Mouse (Mus musculus) liver, embryonic 12.5 days (tissue): ENCODE measurements around the gene Adap2. TPM values are rescaled to one million over a fixed set of nuclear protein-coding genes. Genes with fewer than 3 reads are reported as not detected.
A peak's percentile ranks its signal among the peaks of the same experiment; 100 is the strongest.

ENCODE experiments used
- ATAC-seq: fragments of 200-750 bp; cut with Nextera tagmentation; 2 replicates; pipeline ENCODE4 v1.8.0; 2017; ENCODE audit warnings: moderate number of reproducible peaks, mild to moderate bottlenecking, moderate library complexity
- H3K27ac ChIP-seq: fragments of 300-500 bp; sonication (generic); 2 replicates; pipeline ENCODE4 v1.5.1; 2016; ENCODE audit warnings: mild to moderate bottlenecking
- H3K27me3 ChIP-seq: fragments of 300-500 bp; sonication (generic); replicated peaks from 2 replicates; pipeline ENCODE4 v1.6.1; 2016; ENCODE audit warnings: mild to moderate bottlenecking, moderate library complexity
- H3K36me3 ChIP-seq: fragments of 300-500 bp; sonication (generic); 2 replicates; pipeline ENCODE4 v1.6.1; 2016; ENCODE audit warnings: mild to moderate bottlenecking, moderate library complexity
- H3K4me1 ChIP-seq: fragments of 300-500 bp; sonication (generic); 2 replicates; pipeline ENCODE4 v1.6.1; 2016
- H3K4me2 ChIP-seq: fragments of 300-500 bp; sonication (generic); 2 replicates; pipeline ENCODE4 v1.6.1; 2016; ENCODE audit warnings: mild to moderate bottlenecking, moderate library complexity
- H3K4me3 ChIP-seq: fragments of 300-500 bp; sonication (generic); 2 replicates; pipeline ENCODE4 v1.5.1; 2016; ENCODE audit warnings: mild to moderate bottlenecking, moderate library complexity
- H3K9ac ChIP-seq: fragments of 300-500 bp; sonication (generic); 2 replicates; pipeline ENCODE4 v1.6.1; 2016; ENCODE audit warnings: mild to moderate bottlenecking, moderate library complexity
- H3K9me3 ChIP-seq: fragments of 300-500 bp; sonication (generic); replicated peaks from 2 replicates; pipeline ENCODE4 v1.6.1; 2016; ENCODE audit warnings: mild to moderate bottlenecking, moderate library complexity
- WGBS: fragments of 180-500 bp; shearing (Covaris S2); methylation state at CpG from one replicate; pipeline ENCODE4 v1.1.7; 2016; ENCODE audit not compliant: insufficient replicate concordance; 5-methylcytosine and 5-hydroxymethylcytosine counted together
- polyA plus RNA-seq: library from polyadenylated mRNA; unstranded; fragments of >200 nt; fragmentation: Nextera tagmentation; extraction: Ambion mirVana; gene quantifications from 2 replicates; pipeline ENCODE4 v1.2.1, GENCODE M21; 2016

Gene Adap2
- polyA plus RNA-seq, 1 experiment from 2014 or later: 2.7 TPM

DNA sequence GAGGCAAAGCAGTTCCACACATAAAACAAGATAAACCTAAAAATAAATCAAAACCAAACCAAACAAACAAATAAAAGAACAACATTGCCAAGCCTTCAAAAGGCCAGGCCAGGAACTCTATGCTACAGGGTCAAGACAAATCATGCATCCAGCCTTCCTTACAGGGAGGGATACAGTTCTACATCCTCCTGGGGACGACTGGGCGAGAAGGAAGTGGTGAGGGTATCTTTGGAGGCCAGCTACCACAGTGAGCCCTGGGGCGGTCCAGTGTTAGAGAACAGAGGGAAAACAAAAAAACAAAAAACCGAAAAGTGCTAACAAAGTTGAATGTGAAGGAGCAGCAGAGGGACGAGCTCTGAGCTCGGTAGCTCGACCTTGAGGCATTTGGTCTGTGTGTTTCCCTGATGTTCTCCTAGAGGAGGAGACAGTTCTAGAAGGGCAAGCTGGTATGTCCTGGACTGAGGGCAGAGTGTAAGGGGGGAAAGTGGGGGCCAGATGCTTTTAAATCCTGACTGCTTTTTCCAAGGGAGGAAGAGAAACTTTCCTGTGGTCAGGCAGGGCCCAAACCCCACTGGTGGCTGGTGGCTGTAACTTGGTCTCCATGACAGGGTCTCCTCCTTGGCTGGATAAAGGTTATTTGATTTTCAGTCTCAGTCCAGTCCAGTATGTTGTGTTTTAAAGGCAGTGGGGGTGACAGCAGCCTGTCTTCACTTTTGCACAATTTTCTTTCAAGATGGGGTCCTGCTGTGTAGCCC lies 9.6 kb downstream of the Adap2 start:
- H3K9me3 ChIP-seq: no peaks in the 10 kb centered on the region
- H3K36me3 ChIP-seq: no peaks in the 10 kb centered on the region; the same call in 1 of the 2 replicates
- 0 out of 2 replicates have a peak, but pooled peaks cover 4% of the 10 kb centered on the region for H3K27me3 ChIP-seq
- H3K27ac ChIP-seq: no peak overlapping the region
- no peaks in the 10 kb centered on the region for H3K4me1 ChIP-seq
- no peak overlapping the region for H3K4me3 ChIP-seq
- H3K4me2 ChIP-seq: no peak overlapping the region
- no peak for ATAC-seq
- 23% methylated on average over 7 of the region's 7 CpGs for WGBS
- H3K9ac ChIP-seq: no peak overlapping the region

- ATAC-seq: no peak
- WGBS: 60% methylated on average over 2 of the region's 2 CpGs
- 0 out of 2 replicates have a peak, but pooled peaks cover 4% of the 10 kb centered on the region for H3K27me3 ChIP-seq
Observed at GRCm38 (mm10) chr11:80164224-80164623, 10.3 kb downstream of the Adap2 start.

GRCm38 (mm10) chr11:80168121-80168520 lies 14.2 kb downstream of the Adap2 start:
- 77% methylated on average over 9 of the region's 9 CpGs for WGBS
- Histone ChIP-seq H3K4me1 (no peaks in the 10 kb centered on the region), H3K9ac (no peak overlapping the region), H3K9me3 (no peaks in the 10 kb centered on the region), H3K27me3 (peaks cover 5% of the 10 kb centered on the region; the same call in 1 of the 2 replicates), H3K4me2 (no peak overlapping the region), H3K4me3 (no peak overlapping the region), H3K36me3 (no peaks in the 10 kb centered on the region; the same call in 1 of the 2 replicates), H3K27ac (no peak overlapping the region)
- no peak for ATAC-seq

More at GRCm38 (mm10) chr11:80164224-80164623, 10.3 kb downstream of the Adap2 start:
- H3K9ac ChIP-seq: no peak overlapping the region
- no peak overlapping the region for H3K27ac ChIP-seq
- no peak overlapping the region for H3K4me2 ChIP-seq
- no peaks in the 10 kb centered on the region for H3K9me3 ChIP-seq
- H3K36me3 ChIP-seq: no peaks in the 10 kb centered on the region; the same call in 1 of the 2 replicates
- H3K4me3 ChIP-seq: no peak overlapping the region
- no peaks in the 10 kb centered on the region for H3K4me1 ChIP-seq

- Histone ChIP-seq H3K9me3 (no peaks in the 10 kb centered on the region), H3K9ac (no peak overlapping the region), H3K4me3 (no peak overlapping the region), H3K4me2 (no peak overlapping the region), H3K27me3 (peaks cover 7% of the 10 kb centered on the region; the same call in 1 of the 2 replicates), H3K36me3 (no peaks in the 10 kb centered on the region; the same call in 1 of the 2 replicates), H3K27ac (no peak overlapping the region), H3K4me1 (no peaks in the 10 kb centered on the region)
- WGBS: 53% methylated on average over 4 of the region's 4 CpGs
- ATAC-seq: no peak
Observed at GRCm38 (mm10) chr11:80168611-80169249, 14.8 kb downstream of the Adap2 start.

- H3K4me3 ChIP-seq: no peak overlapping the region
- no peaks in the 10 kb centered on the region; the same call in 1 of the 2 replicates for H3K36me3 ChIP-seq
- H3K9ac ChIP-seq: no peak overlapping the region
- ATAC-seq: no peak
- H3K9me3 ChIP-seq: no peaks in the 10 kb centered on the region
- H3K27me3 ChIP-seq: peaks cover 7% of the 10 kb centered on the region; the same call in 1 of the 2 replicates
- H3K27ac ChIP-seq: no peak overlapping the region
- H3K4me1 ChIP-seq: no peaks in the 10 kb centered on the region
- WGBS: 47% methylated on average over 3 of the region's 3 CpGs
- H3K4me2 ChIP-seq: no peak overlapping the region
Observed at GRCm38 (mm10) chr11:80169629-80170028, 15.7 kb downstream of the Adap2 start.

DNA sequence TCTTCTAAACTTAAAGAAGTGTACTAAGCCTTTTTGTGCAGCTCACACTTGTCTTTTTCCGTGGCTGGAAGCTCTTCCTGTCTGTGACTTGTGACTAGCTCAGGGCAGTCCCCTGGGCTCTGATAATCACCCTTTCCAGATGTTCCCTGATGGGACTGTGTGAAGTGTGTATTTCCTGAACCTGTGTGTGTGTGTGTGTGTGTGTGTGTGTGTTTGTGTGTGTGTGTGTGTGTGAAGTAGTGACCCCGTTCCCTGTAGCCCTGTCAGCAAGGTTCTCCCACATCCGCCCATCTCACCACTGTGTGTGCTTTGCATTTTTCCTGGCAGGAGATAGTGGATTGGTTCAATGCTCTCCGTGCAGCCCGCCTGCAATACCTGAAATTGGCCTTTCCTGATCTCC lies 16.4 kb downstream of the Adap2 start:
- Histone ChIP-seq H3K9ac (no peak overlapping the region), H3K4me3 (no peak overlapping the region), H3K36me3 (no peaks in the 10 kb centered on the region; the same call in 1 of the 2 replicates), H3K9me3 (no peaks in the 10 kb centered on the region), H3K27me3 (peaks cover 5% of the 10 kb centered on the region; the same call in 1 of the 2 replicates), H3K27ac (no peak overlapping the region), H3K4me2 (no peak overlapping the region), H3K4me1 (no peaks in the 10 kb centered on the region)
- ATAC-seq: no peak
- WGBS: 40% methylated on average over 5 of the region's 5 CpGs

- H3K4me3 ChIP-seq: no peak overlapping the region
- peak; percentile 53 for ATAC-seq
- H3K36me3 ChIP-seq: no peaks in the 10 kb centered on the region
- peaks cover 3% of the 10 kb centered on the region; the same call in 1 of the 2 replicates for H3K27me3 ChIP-seq
- H3K9ac ChIP-seq: no peak overlapping the region
- H3K4me2 ChIP-seq: no peak overlapping the region
- H3K27ac ChIP-seq: no peak overlapping the region
- H3K9me3 ChIP-seq: no peaks in the 10 kb centered on the region
- H3K4me1 ChIP-seq: 0 out of 2 replicates have a peak, but pooled peaks cover under 1% of the 10 kb centered on the region
- WGBS: 53% methylated on average over 4 of the region's 4 CpGs
Observed at GRCm38 (mm10) chr11:80171884-80172283, 18.0 kb downstream of the Adap2 start.

DNA sequence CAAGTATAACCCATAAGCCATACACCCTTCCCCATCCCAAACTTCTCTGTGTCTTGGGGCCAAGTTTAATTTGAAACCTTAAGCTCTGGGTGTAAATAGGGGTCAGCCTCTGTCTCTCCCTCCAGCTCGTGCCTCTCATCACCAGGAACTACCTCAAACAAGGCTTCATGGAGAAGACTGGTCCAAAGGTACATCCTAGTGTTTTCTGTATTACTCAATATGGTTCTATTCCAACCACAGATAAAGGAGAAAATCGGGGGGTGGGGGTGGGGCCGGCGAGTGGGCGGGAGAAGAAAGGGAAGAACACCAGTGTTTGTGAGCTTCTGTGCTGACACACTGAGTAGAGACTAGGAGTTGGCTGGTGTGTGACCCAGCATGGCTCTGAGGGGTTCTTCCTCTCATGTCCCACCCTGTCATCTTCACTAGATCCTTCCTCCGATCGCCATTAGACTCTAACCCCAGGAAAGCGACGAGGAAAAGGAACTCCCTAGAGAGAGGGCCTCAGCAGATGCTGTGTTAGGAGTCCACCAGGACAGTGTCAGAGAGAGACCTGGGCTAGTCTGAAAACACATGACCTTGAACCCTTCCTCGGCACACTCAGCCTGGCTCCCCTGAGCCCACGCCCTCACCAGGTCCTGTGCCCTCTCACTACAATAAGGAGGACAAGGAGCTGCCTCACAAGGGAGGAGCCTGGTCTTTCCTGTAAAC lies 20.2 kb downstream of the Adap2 start:
- H3K27ac ChIP-seq: no peak overlapping the region
- H3K4me1 ChIP-seq: 0 out of 2 replicates have a peak, but pooled peaks cover 4% of the 10 kb centered on the region
- no peak for ATAC-seq

DNA sequence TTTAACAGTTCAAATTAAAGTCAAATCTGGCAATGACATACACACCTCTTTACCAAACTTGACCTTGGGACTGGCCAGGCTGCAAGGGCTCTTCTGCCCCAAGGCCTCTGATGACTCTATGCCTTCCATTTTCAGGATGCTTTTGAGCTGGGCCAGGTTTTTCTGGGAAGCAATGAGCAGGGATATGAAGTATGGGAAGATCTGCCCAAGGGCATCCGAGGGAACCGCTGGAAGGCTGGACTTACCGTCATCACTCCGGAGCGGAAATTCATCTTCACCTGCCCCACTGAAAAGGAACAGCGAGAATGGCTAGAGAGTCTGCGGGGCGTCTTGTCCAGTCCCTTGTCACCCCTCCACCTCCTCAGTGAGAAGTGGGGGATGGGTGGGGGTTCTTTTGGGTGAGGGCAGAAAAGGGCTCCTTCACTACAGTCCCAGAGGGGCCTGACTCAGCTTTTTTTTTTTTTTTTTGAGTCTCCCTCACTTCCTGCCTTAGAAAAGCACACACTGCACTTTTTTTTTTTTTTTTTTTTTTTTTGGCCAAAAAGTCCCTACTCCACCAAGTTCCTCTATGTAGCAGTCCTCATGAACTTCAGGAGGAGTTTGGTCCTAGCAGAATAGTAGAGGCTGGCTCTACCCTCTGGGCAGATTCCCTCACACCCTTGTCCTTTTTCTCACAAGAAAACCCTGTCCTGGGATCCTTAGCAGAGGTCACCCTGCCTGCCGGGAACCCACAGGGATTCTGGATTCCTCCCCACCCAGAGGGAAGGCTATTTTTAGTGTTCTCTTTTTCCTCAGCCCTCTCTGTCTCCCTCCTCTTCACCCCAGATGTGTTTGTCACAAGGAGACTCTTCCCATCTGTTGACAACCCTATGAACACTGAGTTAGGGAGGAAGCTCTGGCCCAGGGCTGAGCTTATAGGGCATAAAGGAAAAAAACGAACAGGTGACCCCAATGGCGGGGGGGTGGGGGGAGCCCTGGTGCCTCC lies 23.3 kb downstream of the Adap2 start:
- no peaks in the 10 kb centered on the region for H3K9me3 ChIP-seq
- no peaks in the 10 kb centered on the region for H3K36me3 ChIP-seq
- 0 out of 2 replicates have a peak overlapping the region, but pooled peaks have one; percentile 5 for H3K27ac ChIP-seq
- 0 out of 2 replicates have a peak, but pooled peaks have one; percentile 8 for ATAC-seq
- peaks cover 3% of the 10 kb centered on the region; the same call in 1 of the 2 replicates for H3K27me3 ChIP-seq
- WGBS: 58% methylated on average over 11 of the region's 11 CpGs
- H3K4me1 ChIP-seq: 0 out of 2 replicates have a peak, but pooled peaks cover 4% of the 10 kb centered on the region
- H3K9ac ChIP-seq: no peak overlapping the region
- no peak overlapping the region for H3K4me2 ChIP-seq
- H3K4me3 ChIP-seq: no peak overlapping the region

More for the DNA sequence above, 20.2 kb downstream of the Adap2 start:
- Histone ChIP-seq H3K9me3 (no peaks in the 10 kb centered on the region), H3K36me3 (no peaks in the 10 kb centered on the region), H3K9ac (no peak overlapping the region), H3K27me3 (peaks cover 3% of the 10 kb centered on the region; the same call in 1 of the 2 replicates), H3K4me2 (no peak overlapping the region), H3K4me3 (no peak overlapping the region)
- WGBS: 62% methylated on average over 11 of the region's 11 CpGs

DNA sequence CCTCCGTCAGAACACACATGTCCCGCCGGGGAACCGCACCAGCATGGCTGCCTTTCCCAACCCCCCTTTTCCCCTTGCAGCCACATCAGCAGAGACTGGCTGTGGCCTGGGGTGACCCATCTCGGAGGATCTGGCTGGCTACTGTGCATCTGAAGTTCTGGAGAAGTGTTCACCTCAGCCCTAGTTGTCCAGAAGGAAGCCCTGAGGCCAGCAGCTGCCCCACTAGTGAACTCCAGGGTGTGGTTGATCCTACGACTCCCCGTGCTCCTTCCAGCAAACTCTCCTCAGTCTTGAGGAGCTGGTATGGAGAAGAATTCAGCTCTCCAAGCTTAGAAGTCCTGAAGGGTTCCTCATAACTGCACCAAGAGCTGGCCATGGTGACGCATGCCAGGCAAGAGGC lies 24.4 kb downstream of the Adap2 start:
- no peak for ATAC-seq
- WGBS: 71% methylated on average over 8 of the region's 8 CpGs

More for the DNA sequence above, 24.4 kb downstream of the Adap2 start:
- Histone ChIP-seq H3K27me3 (no peaks in the 10 kb centered on the region), H3K9me3 (no peaks in the 10 kb centered on the region), H3K4me2 (no peak overlapping the region), H3K4me3 (no peak overlapping the region), H3K36me3 (no peaks in the 10 kb centered on the region), H3K9ac (no peak overlapping the region), H3K27ac (no peak overlapping the region), H3K4me1 (peaks cover 4% of the 10 kb centered on the region; the same call in 1 of the 2 replicates)
